Mouse (Mus musculus): ENCODE results near the gene Lrrc29.
A peak's percentile ranks its signal among the peaks of the same experiment; 100 is the strongest.

DNA sequence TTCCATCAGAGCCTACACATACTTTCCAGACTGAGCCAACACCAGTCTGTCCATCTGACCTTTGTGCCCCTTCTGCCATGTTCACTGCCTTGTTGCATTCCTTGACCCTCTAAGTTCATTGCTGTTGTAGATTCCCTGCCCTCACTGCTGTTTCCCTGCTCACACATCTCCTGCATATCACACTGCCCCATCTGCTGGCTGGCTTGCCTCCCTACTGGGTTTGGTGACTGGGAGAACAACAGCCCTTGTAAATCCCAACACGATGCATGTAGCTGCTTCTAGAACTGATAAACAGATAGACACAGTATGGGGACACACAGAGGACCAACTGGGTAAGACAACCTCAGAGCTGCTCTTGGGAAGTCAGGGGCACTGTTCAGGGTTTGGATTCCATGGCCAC, 14.4 kb downstream of the Lrrc29 start:
- TF ChIP-seq EP300 (optimal IDR thresholded peaks at IDR 0.05) (no peak), CTCF (IDR thresholded peaks at IDR 0.05; ENCODE audit: low read depth) (0 out of 2 replicates have a peak, but pooled peaks have one; percentile 19)
